Mouse (Mus musculus) left cerebral cortex, adult 9 months (tissue): ENCODE data around the gene Marcks.
"Not testable (repeated sequence)": the region's sequence is repeated elsewhere in the genome, so short reads cannot be mapped to it uniquely, and the experiment has no call there.

Experiments used
- DNase-seq, 2 experiments: peaks; one replicate each; pipeline ENCODE4 v3.0.0; 2022; ENCODE audit warnings: low spot score in 2 of 2

Gene Marcks

DNA sequence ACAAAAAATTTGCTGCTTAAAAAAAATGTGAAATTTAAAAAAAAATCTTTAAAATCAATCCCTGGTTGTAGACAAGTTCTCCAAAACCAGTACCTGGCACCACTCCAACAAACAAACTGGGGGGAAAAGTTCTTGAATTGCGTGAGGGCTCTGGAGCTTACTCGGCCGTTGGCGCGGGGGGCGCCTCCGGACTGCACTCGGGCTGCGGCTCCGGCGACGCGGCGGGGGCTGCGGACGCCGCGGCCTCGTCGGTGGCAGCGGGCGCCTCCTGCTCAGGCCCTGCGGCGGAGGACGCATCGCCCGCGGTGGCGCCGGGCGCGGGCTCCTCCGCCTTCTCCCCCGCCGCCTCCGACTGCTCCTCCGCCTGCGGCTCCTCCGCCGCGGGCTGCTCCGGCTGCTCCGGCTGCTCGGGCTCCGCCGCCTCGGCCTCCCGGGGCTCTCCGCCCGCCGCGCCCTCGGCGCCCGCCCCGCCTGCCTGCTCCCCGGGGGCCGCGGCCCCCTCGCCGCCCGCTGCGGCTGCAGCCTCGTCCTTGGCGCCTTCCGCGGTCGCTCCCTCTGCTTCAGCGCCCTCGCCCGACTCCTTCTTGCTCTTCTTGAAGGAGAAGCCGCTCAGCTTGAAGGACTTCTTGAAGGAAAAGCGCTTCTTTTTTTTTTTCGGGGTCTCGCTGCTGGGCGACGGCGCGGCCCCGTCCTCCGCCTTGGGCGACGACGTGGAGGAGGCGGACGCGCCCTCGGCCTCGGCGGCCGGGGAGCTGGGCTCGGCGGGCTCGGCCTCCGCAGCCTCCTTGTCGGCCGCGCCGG lies 2.6 kb downstream of the Marcks start:
- peak in 1 of 2 experiments; percentile 38 for DNase-seq

DNA sequence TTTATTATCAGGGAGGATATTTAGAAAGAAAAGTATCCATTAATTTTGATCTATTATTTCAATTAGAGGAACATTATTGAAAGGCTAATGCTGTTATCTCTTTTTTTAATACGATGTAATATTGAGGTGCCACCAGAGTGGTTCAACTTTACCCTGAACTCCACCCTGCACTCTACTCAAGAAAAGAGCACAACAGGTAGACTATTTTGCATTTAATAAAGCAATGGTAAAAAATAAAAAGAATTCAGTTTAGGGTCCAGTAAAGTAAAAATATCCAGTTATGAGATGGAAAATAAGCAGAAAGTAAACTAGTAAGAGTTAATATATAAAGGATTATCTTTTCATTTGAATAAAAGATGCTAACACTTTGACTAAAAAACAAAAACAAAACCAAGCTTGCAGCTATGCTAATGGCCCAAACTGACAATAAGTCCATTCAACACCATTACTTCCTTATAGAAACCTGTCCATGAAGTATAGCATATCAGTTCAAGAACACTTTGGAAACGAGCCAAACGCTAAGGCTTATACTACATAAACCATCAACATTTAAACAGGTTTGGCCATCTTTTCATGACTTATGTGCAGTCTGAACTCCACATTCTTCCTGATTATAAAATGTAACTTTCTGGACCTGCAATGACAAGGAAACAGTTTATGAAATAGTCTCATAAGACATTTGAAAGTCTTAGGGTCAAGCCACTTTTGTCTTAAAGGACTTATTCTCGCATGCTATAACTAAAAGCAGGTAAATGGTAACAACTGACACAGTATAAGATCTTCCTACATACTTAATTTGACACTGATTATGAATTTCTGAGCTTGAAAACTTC lies 4.6 kb downstream of the Marcks start:
- no peak for DNase-seq

DNA sequence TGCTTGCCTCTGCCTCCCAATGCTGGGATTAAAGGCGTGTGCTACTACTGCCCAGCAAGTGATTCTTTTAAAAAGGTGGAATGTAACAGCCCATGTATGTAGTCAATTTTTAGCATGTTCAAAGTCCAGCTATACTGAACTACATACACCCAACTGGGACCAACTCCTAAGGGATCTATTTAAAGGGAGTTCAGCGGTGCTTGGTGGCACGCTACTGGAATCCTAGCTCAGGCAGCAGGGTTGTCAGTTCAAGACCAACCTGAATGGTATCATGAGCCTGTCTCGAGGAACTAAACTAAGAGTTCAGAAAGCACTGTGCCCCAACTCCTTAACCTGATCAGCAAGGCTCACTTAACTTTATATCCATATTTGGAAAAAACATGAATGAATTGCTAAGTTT lies 6.0 kb downstream of the Marcks start:
- DNase-seq, result no peak

DNA sequence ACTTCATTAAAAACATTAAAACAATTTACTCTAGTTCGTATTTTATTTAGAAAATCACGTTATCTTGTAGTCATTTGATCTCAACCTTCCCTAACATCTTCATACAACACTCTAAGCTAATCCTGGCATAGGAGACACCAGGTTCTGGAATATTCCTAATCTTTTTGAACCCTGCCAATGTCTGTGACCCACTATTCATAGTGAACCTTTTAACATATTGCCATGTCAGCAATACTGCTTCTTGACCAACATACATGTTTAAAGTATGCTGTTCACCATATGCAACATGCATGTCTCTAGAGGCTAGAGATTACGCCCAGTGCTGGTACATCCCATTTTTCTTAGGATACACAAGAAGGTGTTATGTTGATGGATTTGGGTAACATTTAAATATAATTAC lies 9.1 kb downstream of the Marcks start:
- no peak for DNase-seq

DNA sequence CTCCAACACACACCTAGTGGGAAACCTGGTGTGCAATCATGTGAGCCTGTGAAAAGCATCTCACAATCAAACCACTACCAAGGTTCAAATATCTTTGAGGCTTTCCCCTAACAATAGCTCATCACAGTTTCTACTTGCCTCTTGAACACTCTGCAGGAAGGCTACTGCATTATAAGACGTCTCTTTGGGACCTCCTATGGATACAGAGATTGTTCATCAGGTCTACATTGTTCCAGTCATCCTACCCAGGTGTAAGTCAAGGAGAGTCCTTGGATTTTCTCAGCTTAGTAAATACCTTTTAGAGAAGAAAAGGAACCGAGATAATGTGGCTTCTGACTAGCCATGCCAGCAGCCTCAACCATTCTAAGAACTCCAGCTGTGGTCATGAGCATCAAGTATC lies 23.4 kb downstream of the Marcks start:
- DNase-seq, result no peak

DNA sequence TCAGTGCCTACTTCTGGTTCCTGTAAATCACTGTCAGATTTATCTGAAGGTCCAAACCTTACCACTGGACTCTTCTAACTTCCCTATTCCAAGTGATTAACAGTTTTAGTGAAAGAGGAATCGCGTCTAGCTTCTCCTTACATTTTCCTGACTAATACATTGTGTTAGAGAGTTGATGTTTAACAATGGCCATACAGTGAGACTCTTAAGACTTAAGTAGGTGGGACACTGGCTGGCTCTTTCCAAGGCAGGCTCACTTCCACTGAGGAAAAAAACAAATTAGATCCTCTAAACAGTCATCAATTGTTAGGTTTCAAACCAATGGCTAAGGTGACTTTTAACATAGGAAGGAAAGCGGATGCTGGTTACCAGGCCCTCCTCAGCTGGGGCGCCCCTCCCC lies 25.9 kb downstream of the Marcks start:
- no peak for DNase-seq

DNA sequence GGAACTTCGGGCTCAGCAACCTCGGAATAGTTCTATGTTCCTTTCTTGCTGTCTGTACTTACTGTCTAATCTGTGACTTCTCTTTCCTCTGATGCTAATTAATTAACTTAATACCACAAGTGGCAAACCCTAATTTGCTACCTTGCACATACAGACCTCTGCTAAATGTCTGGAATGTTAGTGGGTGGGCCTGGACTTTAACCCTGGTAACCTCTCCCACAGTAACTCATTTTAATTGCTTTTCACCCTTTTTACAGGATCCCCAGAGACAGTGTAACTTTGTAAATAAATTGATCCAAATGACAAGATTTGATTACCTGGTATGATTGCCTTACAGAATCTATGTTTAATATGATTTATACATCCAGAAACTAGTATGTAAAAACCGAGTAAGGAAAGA lies 26.4 kb downstream of the Marcks start:
- DNase-seq, result no peak

DNA sequence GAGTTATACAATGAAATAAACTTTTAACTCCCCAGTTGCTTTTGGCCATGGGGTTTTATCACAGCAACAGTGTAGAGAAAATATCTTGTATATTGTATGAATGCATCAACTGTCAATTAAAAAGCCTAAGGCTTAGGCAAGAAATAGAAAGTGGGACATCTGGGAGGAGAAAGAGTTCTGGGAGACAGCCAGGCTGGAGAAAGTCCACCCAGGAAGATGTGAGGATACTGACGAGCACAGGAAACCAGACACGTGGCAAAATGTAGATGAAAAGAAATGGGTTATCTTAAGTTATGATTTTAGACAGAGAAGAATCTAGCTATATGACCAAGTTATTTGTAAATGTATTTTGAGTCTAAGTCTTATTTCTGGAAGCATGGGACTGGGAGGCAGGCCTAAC lies 27.3 kb downstream of the Marcks start:
- DNase-seq, result peak in 1 of 2 experiments; percentile 10

DNA sequence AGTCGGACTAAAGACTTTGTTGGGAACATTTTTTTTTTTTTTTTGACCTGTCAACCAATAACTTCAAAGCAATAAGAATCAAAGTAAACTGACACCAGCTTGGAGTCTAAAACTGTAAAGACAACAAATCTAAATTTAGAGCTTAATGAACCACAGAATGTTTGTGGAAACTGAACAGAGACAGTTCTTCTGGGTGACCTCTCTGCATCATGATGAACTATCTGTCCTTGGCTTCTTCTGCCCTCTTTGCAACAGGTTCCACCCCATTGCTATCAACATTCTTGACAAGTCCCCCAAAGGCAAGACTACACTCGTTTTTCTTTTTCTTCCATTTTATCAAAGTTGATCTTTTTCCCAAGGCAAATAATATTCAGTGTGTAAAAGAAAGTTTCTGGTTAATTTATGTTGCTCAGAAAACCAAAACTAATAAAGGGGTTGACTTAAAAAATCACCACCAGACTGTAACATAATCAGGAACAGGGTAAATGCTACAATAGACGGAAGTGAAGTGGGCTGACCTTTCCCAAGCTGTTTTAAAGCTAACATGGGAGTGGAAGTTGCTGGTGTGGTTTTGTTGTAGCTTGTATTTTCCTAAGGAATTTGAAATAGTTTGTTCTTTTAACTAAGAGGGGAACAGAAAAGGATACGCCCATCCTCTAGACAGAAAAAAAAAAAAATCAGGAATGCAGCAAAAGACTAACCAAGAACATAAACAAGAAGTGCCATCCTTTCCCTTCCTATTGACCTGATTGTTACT lies 31.7 kb downstream of the Marcks start:
- no peak for DNase-seq

DNA sequence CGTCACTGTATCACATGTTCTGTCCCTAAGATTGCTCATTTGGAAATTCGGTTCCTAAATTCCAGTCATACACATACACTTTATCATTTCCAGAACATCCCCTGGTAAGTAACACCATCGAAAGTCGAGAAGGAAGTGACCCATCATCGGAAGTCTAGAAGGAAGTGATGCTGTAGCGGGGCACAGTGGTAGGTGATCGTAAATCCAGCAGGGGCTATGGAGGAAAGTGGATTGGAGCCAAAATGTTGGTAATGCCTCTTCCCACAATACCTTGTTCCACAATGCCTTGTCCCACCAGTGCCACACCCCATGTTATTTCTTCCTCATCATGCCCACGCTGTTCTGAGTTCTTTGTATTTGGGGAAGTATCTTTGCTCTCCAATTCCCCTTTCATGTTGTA lies 32.4 kb downstream of the Marcks start:
- DNase-seq, result no peak

DNA sequence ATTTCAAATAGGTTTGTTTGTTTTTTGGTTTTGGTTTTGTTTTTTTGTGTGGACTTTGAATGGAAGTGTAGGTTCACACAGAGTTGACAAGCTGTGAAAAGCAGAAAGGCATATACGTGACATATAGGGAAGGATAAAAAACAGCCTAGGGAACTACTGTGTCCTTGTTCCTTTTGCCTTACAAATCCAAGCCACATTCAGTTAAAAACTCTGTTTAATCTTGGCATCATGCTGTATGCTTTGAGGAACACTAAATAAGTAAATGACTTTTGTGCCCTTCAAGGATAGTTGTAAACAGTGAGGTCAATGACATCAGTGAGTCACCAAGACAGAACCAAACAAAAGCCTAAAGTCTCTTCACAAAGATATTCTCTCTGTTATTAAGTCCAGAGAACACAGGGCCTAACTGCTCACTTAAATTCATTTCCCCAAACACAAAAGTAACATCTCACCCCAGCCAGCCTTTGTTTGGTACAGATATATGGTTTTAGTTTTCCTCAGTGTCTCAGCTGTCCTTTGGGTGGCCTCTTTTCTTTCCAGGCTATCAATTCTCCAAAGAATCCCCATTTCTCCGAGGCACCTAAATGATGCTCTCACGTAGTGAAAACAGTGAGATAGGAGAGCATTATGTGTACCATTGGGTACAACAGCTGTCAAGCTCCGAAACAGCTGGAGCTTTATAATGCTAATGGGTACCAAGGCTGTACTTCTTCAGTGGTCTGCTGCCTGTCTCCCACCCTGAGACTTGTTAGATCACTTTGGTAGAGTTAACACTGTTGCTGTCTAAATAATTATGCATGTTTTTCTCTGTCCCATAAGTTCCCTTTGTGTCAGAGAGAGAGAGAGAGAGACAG lies 36.3 kb downstream of the Marcks start:
- no peak for DNase-seq

DNA sequence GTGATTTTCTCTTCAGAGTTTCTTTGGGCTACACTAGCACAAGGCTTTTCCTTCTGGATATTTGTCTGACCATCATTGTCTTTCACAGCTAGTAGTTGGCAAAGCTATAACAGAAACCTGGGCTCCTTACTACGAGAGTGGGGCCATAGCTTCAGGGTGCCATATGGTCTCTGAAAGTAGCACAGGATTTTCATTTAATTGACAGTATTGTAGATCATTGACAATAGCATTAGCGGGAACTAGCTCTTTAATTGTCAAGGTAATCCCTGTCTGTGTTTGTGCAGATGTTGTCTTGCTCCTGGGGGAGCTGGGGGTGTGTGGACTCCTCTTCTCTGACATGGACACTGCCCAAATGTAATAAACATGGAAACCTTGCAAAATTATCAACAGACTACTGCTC lies 37.0 kb downstream of the Marcks start:
- DNase-seq, result no peak

DNA sequence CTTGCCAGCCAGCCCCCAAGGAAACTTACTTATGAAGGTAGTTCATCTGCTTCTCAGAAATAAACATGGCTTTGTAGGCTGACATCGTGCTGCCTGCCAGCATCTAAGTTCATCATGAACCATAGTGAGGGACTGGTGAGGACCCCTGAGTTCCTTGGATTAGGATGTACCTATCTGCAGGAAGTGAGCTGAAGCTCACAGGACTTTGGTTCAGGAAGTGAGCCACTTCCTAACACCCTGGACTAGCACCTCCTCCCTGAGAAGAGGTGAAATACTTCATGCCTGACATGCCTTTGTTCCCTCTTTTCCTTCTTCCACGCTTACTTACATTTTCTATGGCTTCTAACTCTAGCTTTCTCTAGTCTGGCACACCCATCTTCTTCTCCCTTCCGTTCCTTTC lies 42.2 kb downstream of the Marcks start:
- DNase-seq, result no peak

DNA sequence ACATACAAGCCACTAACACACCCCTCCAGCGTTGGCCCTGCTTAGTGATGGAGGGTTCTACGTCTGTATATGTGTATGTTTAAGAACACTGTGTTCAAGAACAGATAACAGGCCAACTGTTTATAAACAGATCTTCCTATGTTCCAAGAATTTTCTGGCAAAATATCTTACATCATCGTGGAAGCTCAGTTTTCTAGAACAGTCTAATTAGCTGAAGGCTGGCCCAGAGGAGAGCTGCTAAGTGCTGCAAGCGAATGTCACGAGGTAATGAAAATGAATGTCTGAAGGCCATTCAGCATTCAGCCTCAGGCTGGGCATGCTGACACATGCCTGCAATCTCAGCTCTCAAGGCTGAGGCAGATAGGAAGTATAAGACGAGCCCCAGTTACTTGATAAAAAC lies 42.9 kb downstream of the Marcks start:
- no peak for DNase-seq

DNA sequence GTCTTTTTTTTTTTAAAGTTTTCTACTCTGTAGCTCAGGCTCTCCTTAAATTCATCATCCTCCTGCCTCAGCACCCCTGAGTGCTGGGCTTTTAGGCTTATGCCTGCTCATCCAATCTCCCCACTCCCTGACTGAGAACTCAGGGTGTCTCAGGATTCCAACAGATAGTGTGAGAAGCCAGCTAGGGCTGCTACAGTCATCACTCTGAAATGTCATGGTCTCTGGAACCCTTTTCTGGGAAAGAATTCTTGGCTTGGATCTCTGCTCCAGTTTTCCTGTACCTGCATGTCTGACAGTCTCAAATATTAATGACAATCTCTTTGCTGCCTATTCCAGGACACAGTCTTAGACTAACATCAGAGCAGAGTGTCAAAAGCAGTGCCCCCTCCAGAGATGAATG lies 45.4 kb downstream of the Marcks start:
- DNase-seq, result no peak

DNA sequence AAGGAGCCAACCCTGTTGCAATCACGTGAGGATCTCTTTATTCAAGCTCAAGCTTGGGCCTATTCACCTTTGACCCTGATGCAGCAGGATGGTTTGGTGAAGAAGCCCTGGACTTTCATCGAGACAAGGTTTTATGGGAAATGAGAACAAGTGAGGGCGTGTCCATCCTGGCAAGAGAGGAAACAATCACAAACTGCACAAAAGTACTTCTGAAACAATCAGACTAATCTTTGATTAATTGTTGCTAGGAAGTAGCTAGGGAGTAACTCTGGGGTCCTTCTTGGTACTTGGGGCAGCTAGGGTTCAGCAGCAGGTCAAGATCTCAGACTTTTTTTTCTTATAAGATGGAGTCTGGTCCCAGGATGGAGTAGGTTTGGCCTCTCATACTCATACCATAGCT lies 48.3 kb downstream of the Marcks start:
- no peak for DNase-seq

DNA sequence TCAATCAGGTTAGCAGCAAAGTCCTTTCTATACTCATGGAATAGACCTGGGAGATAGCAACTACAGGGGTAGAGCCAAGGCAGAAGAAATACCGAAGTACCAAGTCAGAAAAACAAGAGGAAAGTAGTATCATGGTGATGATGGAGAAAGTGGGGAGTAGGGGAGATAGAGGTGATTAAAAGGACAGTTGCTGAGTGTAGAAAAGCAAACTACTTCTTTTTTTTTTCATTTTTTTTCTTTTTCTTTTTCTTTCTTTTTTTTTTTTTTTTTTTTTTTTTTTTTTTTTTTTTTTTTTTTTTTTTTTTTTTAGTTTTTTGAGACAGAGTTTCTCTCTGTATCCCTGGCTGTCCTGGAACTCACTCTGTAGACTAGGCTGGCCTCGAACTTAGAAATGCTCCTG lies 54.6 kb downstream of the Marcks start:
- not testable (repeated sequence) for DNase-seq
